Mouse (Mus musculus): ENCODE results near the gene Phgr1. TPM values are rescaled to one million over a fixed set of nuclear protein-coding genes. Genes with fewer than 3 reads are reported as not detected.

Gene Phgr1
- polyA plus RNA-seq, 1 experiment: 2.3 TPM

- DNase-seq (ENCODE audit: low read depth): no peak
Observed at GRCm38 (mm10) chr2:118822800-118823199, 50.2 kb downstream of the Phgr1 start.

- no peak for DNase-seq (ENCODE audit: low read depth)
Observed at GRCm38 (mm10) chr2:118824396-118824795, 51.8 kb downstream of the Phgr1 start.

Other genes with a start within 250 kb of the Phgr1 start
- gene Bmf, start 223.1 kb upstream of the Phgr1 start, polyA plus RNA-seq (2012; rRNA removed): 15.8 and 19.2 TPM in 2 replicates
- 1.3 and 2.7 TPM in 2 replicates for gene Bub1b, start 174.6 kb upstream of the Phgr1 start, polyA plus RNA-seq (2012; rRNA removed)
- 1.8 and 2.3 TPM in 2 replicates for gene Pak6, start 109.5 kb upstream of the Phgr1 start, polyA plus RNA-seq (2012; rRNA removed)
- gene Ankrd63, start 68.8 kb upstream of the Phgr1 start, polyA plus RNA-seq (2012; rRNA removed): 0.01 and 0.18 TPM in 2 replicates
- 1.6 and 2.1 TPM in 2 replicates for gene Plcb2, start 44.3 kb upstream of the Phgr1 start, polyA plus RNA-seq (2012; rRNA removed)
- 13.7 and 19.1 TPM in 2 replicates for gene Inafm2, start 27.0 kb upstream of the Phgr1 start, polyA plus RNA-seq (2012; rRNA removed)
- 9.7 and 14.1 TPM in 2 replicates for gene Ccdc9b, start 10.1 kb upstream of the Phgr1 start, polyA plus RNA-seq (2012; rRNA removed)
- 2.1 and 4.8 TPM in 2 replicates for gene Disp2, start 7.0 kb downstream of the Phgr1 start, polyA plus RNA-seq (2012; rRNA removed)
- gene Knstrn, start 41.2 kb downstream of the Phgr1 start, polyA plus RNA-seq (2012; rRNA removed): 2.0 and 2.8 TPM in 2 replicates
- gene Ivd, start 89.2 kb downstream of the Phgr1 start, polyA plus RNA-seq (2012; rRNA removed): 109 and 135 TPM in 2 replicates
- 22.9 and 29.9 TPM in 2 replicates for gene Bahd1, start 127.6 kb downstream of the Phgr1 start, polyA plus RNA-seq (2012; rRNA removed)
- 11.8 and 12.0 TPM in 2 replicates for gene Chst14, start 153.7 kb downstream of the Phgr1 start, polyA plus RNA-seq (2012; rRNA removed)

Measured in gonadal fat pad, adult 2 months (tissue).